Mouse (Mus musculus) heart, postnatal 0 days (tissue): Measurements from ENCODE around the gene Parp12. TPM values are rescaled to one million over a fixed set of nuclear protein-coding genes. Genes with fewer than 3 reads are reported as not detected.

Experiments
- ATAC-seq: fragments of 200-750 bp; cut with Nextera tagmentation; 2 replicates; pipeline ENCODE4 v1.8.0; 2017; ENCODE audit warnings: low read depth, moderate number of reproducible peaks, moderate library complexity; ENCODE audit not compliant: insufficient read depth
- DNase-seq: peaks from one replicate; pipeline ENCODE4 v3.0.0-alpha.2; 2016; ENCODE audit warnings: low spot score
- H3K27ac ChIP-seq: fragments of 300-500 bp; sonication (generic); 2 replicates; pipeline ENCODE4 v1.5.1; 2014; ENCODE audit warnings: low read depth, mild to moderate bottlenecking
- H3K27me3 ChIP-seq: fragments of 300-500 bp; sonication (generic); 2 replicates; pipeline ENCODE4 v1.6.1; 2014; ENCODE audit warnings: low read length, mixed read lengths; ENCODE audit not compliant: control insufficient read depth, insufficient read depth
- H3K36me3 ChIP-seq: fragments of 300-500 bp; sonication (generic); replicated peaks from 2 replicates; pipeline ENCODE4 v1.6.1; 2014; ENCODE audit warnings: low read length, mixed read lengths; ENCODE audit not compliant: control insufficient read depth, insufficient read depth
- H3K4me1 ChIP-seq: fragments of 300-500 bp; sonication (generic); 2 replicates; pipeline ENCODE4 v1.6.1; 2014; ENCODE audit warnings: antibody characterized with exemption; ENCODE audit not compliant: control insufficient read depth, insufficient read depth
- H3K4me2 ChIP-seq: fragments of 300-500 bp; sonication (generic); 2 replicates; pipeline ENCODE4 v1.6.1; 2014; ENCODE audit warnings: low read depth, mild to moderate bottlenecking, low read length, moderate library complexity
- H3K4me3 ChIP-seq: fragments of 300-500 bp; sonication (generic); 2 replicates; pipeline ENCODE4 v1.5.1; 2014; ENCODE audit warnings: low read depth, low read length
- H3K9ac ChIP-seq: fragments of 300-500 bp; sonication (generic); replicated peaks from 2 replicates; pipeline ENCODE4 v1.6.1; 2014; ENCODE audit warnings: low read depth, low read length, mixed read lengths
- H3K9me3 ChIP-seq: fragments of 300-500 bp; sonication (generic); replicated peaks from 2 replicates; pipeline ENCODE4 v1.6.1; 2016; ENCODE audit warnings: low read length; ENCODE audit not compliant: control insufficient read depth
- CTCF ChIP-seq: IDR thresholded peaks from 2 replicates; pipeline ENCODE4 v1.5.1; 2016; ENCODE audit warnings: antibody characterized with exemption, control low read depth, low read depth
- EP300 ChIP-seq: IDR thresholded peaks from 2 replicates; pipeline ENCODE4 v1.6.1; 2016; ENCODE audit warnings: antibody characterized with exemption, low read depth
- WGBS: fragments of 180-500 bp; shearing (Covaris S2); extraction: QIAGEN DNeasy Blood & Tissue Kit; methylation state at CpG from one replicate; pipeline ENCODE4 v1.1.7; 2014; 5-methylcytosine and 5-hydroxymethylcytosine counted together
- polyA plus RNA-seq: library from polyadenylated mRNA; unstranded; fragments of >200 nt; fragmentation: Nextera tagmentation; extraction: Ambion mirVana; gene quantifications from 2 replicates; pipeline ENCODE4 v1.2.1, GENCODE M21; 2015
- total RNA-seq: library from RNA; depleted of rRNA; stranded (reverse); fragments of >200 nt; gene quantifications from 2 replicates; pipeline ENCODE4 v1.2.3, GENCODE M21; 2014; ENCODE audit warnings: low replicate concordance

The Parp12 gene
- total and polyA plus RNA-seq, 2 experiments from 2014 or later, result 10.0 to 33.8 TPM

DNA sequence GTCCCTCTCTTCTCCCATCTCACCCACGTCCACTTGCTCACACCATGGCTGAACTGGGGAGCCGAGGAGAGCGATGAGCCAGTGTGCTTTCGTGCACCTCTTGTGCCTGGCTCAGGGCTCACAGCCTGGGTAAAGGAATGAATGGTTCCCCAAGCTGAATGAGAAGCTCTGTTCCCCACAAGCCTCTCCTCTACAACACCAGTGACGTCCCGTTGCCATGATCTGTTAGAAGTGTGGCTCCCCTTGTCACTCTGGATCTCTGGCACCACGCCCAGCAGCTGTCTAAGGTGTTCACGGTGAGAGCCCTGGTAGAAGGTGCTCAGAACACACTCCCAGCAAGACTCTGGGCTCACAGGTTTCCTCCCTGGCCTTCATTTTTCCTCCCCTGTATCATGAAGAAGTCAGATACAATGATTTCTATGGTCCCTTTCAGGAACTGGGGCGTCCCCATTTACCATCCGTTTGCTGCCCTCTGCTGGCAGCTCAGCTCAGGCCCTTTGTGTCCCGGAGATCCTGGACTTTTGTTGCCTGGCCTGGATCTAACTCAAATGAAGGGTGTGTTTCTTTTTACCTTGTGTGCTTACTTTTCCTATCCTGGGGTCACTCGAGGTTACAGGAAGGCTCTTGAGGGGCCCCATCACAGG is 51.1 kb downstream of the Parp12 start:
- peak; percentile 77 for DNase-seq
- 38% methylated on average over 12 of the region's 12 CpGs for WGBS
- Histone ChIP-seq H3K4me3 (no peak overlapping the region), H3K4me2 (no peak overlapping the region), H3K27ac (no peak overlapping the region), H3K4me1 (no peaks in the 10 kb centered on the region), H3K27me3 (no peaks in the 10 kb centered on the region), H3K9me3 (no peaks in the 10 kb centered on the region), H3K36me3 (no peaks in the 10 kb centered on the region), H3K9ac (no peak overlapping the region)
- ATAC-seq, result peak; percentile 66
- TF ChIP-seq EP300, result no peak
- peak; percentile 92 for TF ChIP-seq CTCF

DNA sequence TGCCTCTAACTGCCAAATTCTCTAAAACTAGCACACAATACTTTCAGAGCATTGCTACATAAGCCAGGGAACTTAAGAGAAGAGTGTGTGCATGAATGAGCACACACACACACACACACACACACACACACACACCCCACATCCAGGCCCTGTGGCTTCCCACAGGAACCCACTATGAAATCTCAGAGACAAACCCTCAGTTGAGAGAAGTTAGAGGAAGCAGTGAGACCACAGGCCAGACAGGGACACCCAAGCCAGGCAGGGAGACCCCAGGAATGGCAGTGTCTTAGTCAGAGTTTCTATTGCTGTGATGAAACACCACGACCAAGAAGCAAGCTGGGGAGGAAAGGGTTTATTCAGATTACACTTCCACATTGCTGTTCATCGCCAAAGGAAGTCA is 54.6 kb downstream of the Parp12 start:
- Histone ChIP-seq H3K9ac (no peak overlapping the region), H3K4me2 (no peak overlapping the region), H3K27ac (no peak overlapping the region), H3K4me3 (no peak overlapping the region), H3K36me3 (no peaks in the 10 kb centered on the region), H3K4me1 (peaks cover 13% of the 10 kb centered on the region), H3K9me3 (no peaks in the 10 kb centered on the region), H3K27me3 (no peaks in the 10 kb centered on the region)
- DNase-seq (no peak), ATAC-seq (no peak)
- TF ChIP-seq EP300, result no peak
- no peak for TF ChIP-seq CTCF
- 49% methylated on average over 2 of the region's 2 CpGs for WGBS

DNA sequence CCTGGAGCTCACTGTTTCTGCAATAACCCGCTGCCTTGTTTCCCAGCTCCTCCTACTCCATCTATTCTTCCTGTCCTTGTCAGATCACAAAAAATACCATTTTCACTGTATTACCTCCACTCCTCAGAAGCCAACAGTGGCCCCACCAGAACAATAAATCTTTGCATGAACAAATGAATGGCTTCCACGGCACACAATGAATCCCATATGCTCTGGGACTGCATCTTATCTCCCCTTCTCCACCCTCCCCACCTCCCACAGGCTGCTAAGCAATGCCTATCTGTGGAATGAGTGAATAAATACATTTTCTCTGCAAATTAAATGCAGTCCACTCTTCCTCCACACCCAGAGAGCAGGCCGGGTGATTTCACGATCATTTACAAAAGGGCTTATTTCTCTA is 57.0 kb downstream of the Parp12 start:
- no peak overlapping the region for H3K4me3 ChIP-seq
- no peaks in the 10 kb centered on the region for H3K36me3 ChIP-seq
- H3K9me3 ChIP-seq, result no peaks in the 10 kb centered on the region
- no peak overlapping the region for H3K4me2 ChIP-seq
- no peaks in the 10 kb centered on the region for H3K27me3 ChIP-seq
- H3K9ac ChIP-seq, result no peak overlapping the region
- no peak overlapping the region for H3K27ac ChIP-seq
- peaks cover 13% of the 10 kb centered on the region for H3K4me1 ChIP-seq
- 64% methylated on average over 4 of the region's 4 CpGs for WGBS
- no peak for TF ChIP-seq EP300
- TF ChIP-seq CTCF, result no peak
- DNase-seq (no peak), ATAC-seq (no peak)

- peak overlapping the region; percentile 1 for H3K27ac ChIP-seq
- H3K4me3 ChIP-seq, result no peak overlapping the region
- no peak overlapping the region for H3K4me2 ChIP-seq
- DNase-seq (no peak), ATAC-seq (no peak)
- TF ChIP-seq CTCF, result no peak
- TF ChIP-seq EP300, result no peak
- no peaks in the 10 kb centered on the region for H3K36me3 ChIP-seq
- H3K27me3 ChIP-seq, result no peaks in the 10 kb centered on the region
- H3K4me1 ChIP-seq, result peaks cover 25% of the 10 kb centered on the region
- 45% methylated on average over 12 of the region's 12 CpGs for WGBS
- no peak overlapping the region for H3K9ac ChIP-seq
- H3K9me3 ChIP-seq, result no peaks in the 10 kb centered on the region
Observed at GRCm38 (mm10) chr6:39059547-39060497, 58.3 kb downstream of the Parp12 start.

DNA sequence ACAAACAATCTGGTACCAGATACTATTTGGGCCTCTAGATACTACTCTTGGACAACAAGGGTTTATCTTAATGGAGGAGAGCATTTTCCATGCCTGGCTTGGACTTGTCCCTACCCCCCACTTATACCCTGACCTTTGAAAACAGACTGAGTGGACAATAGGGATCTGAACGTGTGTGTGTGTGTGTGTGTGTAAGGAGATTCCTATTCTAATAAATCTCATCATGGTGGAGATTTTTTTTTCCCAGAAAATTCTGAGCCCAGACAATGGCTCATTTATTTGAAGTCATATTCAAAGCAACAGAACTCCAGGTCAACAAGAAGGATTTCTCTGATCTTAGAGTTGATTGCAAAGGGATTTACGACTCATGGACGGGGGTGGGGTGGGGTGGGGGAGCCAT is 59.2 kb downstream of the Parp12 start:
- DNase-seq, result no peak
- H3K27me3 ChIP-seq, result no peaks in the 10 kb centered on the region
- H3K36me3 ChIP-seq, result no peaks in the 10 kb centered on the region
- TF ChIP-seq EP300 (no peak), CTCF (no peak)
- no peak overlapping the region for H3K4me2 ChIP-seq
- 66% methylated on average over 3 of the region's 3 CpGs for WGBS
- peaks cover 25% of the 10 kb centered on the region for H3K4me1 ChIP-seq
- ATAC-seq, result no peak
- no peaks in the 10 kb centered on the region for H3K9me3 ChIP-seq
- H3K9ac ChIP-seq, result no peak overlapping the region
- H3K4me3 ChIP-seq, result no peak overlapping the region
- H3K27ac ChIP-seq, result 0 out of 2 replicates have a peak overlapping the region, but pooled peaks have one; percentile 1
